Mouse (Mus musculus) heart, postnatal 0 days (tissue): Measurements from ENCODE around the gene Wscd1. TPM values are rescaled to one million over a fixed set of nuclear protein-coding genes. Genes with fewer than 3 reads are reported as not detected.

Experiments
- ATAC-seq: fragments of 200-750 bp; cut with Nextera tagmentation; 2 replicates; pipeline ENCODE4 v1.8.0; 2017; ENCODE audit warnings: low read depth, moderate number of reproducible peaks, moderate library complexity; ENCODE audit not compliant: insufficient read depth
- DNase-seq: peaks from one replicate; pipeline ENCODE4 v3.0.0-alpha.2; 2016; ENCODE audit warnings: low spot score
- H3K27ac ChIP-seq: fragments of 300-500 bp; sonication (generic); 2 replicates; pipeline ENCODE4 v1.5.1; 2014; ENCODE audit warnings: low read depth, mild to moderate bottlenecking
- H3K27me3 ChIP-seq: fragments of 300-500 bp; sonication (generic); 2 replicates; pipeline ENCODE4 v1.6.1; 2014; ENCODE audit warnings: low read length, mixed read lengths; ENCODE audit not compliant: control insufficient read depth, insufficient read depth
- H3K36me3 ChIP-seq: fragments of 300-500 bp; sonication (generic); replicated peaks from 2 replicates; pipeline ENCODE4 v1.6.1; 2014; ENCODE audit warnings: low read length, mixed read lengths; ENCODE audit not compliant: control insufficient read depth, insufficient read depth
- H3K4me1 ChIP-seq: fragments of 300-500 bp; sonication (generic); 2 replicates; pipeline ENCODE4 v1.6.1; 2014; ENCODE audit warnings: antibody characterized with exemption; ENCODE audit not compliant: control insufficient read depth, insufficient read depth
- H3K4me2 ChIP-seq: fragments of 300-500 bp; sonication (generic); 2 replicates; pipeline ENCODE4 v1.6.1; 2014; ENCODE audit warnings: low read depth, mild to moderate bottlenecking, low read length, moderate library complexity
- H3K4me3 ChIP-seq: fragments of 300-500 bp; sonication (generic); 2 replicates; pipeline ENCODE4 v1.5.1; 2014; ENCODE audit warnings: low read depth, low read length
- H3K9ac ChIP-seq: fragments of 300-500 bp; sonication (generic); replicated peaks from 2 replicates; pipeline ENCODE4 v1.6.1; 2014; ENCODE audit warnings: low read depth, low read length, mixed read lengths
- H3K9me3 ChIP-seq: fragments of 300-500 bp; sonication (generic); replicated peaks from 2 replicates; pipeline ENCODE4 v1.6.1; 2016; ENCODE audit warnings: low read length; ENCODE audit not compliant: control insufficient read depth
- CTCF ChIP-seq: IDR thresholded peaks from 2 replicates; pipeline ENCODE4 v1.5.1; 2016; ENCODE audit warnings: antibody characterized with exemption, control low read depth, low read depth
- EP300 ChIP-seq: IDR thresholded peaks from 2 replicates; pipeline ENCODE4 v1.6.1; 2016; ENCODE audit warnings: antibody characterized with exemption, low read depth
- WGBS: fragments of 180-500 bp; shearing (Covaris S2); extraction: QIAGEN DNeasy Blood & Tissue Kit; methylation state at CpG from one replicate; pipeline ENCODE4 v1.1.7; 2014; 5-methylcytosine and 5-hydroxymethylcytosine counted together
- polyA plus RNA-seq: library from polyadenylated mRNA; unstranded; fragments of >200 nt; fragmentation: Nextera tagmentation; extraction: Ambion mirVana; gene quantifications from 2 replicates; pipeline ENCODE4 v1.2.1, GENCODE M21; 2015
- total RNA-seq: library from RNA; depleted of rRNA; stranded (reverse); fragments of >200 nt; gene quantifications from 2 replicates; pipeline ENCODE4 v1.2.3, GENCODE M21; 2014; ENCODE audit warnings: low replicate concordance

Gene Wscd1
- total and polyA plus RNA-seq, 2 experiments from 2014 or later: 4.3 to 25.0 TPM

GRCm38 (mm10) chr11:71755115-71755514 lies 5.4 kb downstream of the Wscd1 start:
- no peak for DNase-seq
- peaks cover 30% of the 10 kb centered on the region for H3K27me3 ChIP-seq
- no peaks in the 10 kb centered on the region for H3K9me3 ChIP-seq
- no peak for ATAC-seq
- H3K36me3 ChIP-seq: no peaks in the 10 kb centered on the region
- H3K4me2 ChIP-seq: no peak overlapping the region
- no peak for TF ChIP-seq EP300
- no peak for TF ChIP-seq CTCF
- no peak overlapping the region for H3K4me3 ChIP-seq
- no peak overlapping the region for H3K9ac ChIP-seq
- 59% methylated on average over 2 of the region's 2 CpGs for WGBS
- no peaks in the 10 kb centered on the region for H3K4me1 ChIP-seq
- no peak overlapping the region for H3K27ac ChIP-seq

DNA sequence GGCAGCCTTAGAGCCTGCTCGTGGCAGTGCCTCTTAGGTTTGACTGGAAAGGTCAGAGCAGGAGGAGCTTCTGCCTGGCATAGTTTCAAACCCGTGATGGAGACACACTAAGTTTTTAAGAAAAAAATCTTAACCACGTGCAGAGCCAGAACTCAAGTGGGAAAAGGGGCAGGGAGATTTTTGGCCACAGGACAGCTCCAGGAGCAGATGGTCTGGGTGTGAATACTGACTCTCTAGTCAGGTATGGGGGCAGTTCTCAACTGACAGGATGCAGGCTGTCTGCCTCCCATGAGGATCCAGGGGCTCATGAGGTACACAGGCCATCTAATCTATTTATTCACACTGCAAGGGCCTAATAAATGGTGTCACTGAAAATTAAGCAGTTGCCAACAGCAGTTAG lies 6.6 kb downstream of the Wscd1 start:
- H3K4me2 ChIP-seq: no peak overlapping the region
- TF ChIP-seq EP300: no peak

DNA sequence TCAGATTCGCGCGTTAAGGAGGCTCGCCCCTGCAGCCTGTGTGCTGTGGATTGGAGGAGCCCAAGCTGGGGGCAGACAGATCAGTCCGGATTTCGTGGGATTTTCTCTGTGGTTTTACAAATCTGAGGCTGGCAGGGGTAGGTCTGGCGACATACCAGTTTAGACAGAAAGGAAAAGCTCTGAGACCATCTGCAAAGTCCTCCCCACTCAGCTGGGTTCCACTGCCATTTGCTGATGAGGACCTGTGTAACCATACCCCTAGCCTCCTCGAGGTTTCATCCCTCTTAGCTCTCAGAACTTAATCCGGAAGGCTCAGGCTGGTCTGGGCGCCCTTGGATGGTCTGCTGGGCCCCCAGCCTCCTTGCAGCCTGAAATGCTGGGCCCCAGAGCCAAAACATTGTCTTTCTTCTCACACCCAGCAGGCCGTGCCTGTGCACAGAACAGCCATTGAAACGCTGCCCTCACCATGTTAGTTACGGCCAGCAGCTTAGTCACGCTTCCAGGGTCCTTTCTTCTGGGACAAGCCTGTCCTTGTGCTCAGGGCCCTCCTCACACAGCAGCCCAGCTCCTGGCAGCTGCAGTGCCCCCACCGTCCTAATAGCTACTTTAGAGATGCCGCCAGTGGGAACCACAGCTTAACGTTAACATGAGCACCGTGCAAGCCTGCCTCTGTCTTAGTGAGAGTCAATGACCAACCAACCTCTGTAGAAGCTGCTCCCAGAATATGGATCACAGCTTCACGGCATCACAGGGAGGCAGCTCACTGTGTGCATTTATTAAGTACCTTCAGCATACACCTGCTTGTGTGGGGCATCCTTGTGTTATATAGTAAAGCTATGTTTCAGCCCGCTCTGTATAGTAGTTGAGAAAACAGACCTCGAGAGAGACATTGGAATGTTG lies 8.7 kb downstream of the Wscd1 start:
- no peak for ATAC-seq
- no peaks in the 10 kb centered on the region for H3K27me3 ChIP-seq
- no peak overlapping the region for H3K4me2 ChIP-seq
- no peaks in the 10 kb centered on the region for H3K36me3 ChIP-seq
- no peak overlapping the region for H3K4me3 ChIP-seq
- H3K9me3 ChIP-seq: no peaks in the 10 kb centered on the region
- no peak overlapping the region for H3K27ac ChIP-seq
- 51% methylated on average over 21 of the region's 21 CpGs for WGBS
- H3K4me1 ChIP-seq: no peaks in the 10 kb centered on the region
- TF ChIP-seq CTCF: no peak
- no peak for TF ChIP-seq EP300
- no peak for DNase-seq
- no peak overlapping the region for H3K9ac ChIP-seq

More for the DNA sequence above, 6.6 kb downstream of the Wscd1 start:
- Histone ChIP-seq H3K9me3 (no peaks in the 10 kb centered on the region), H3K27me3 (peaks cover 18% of the 10 kb centered on the region), H3K36me3 (no peaks in the 10 kb centered on the region), H3K4me3 (no peak overlapping the region), H3K4me1 (no peaks in the 10 kb centered on the region), H3K27ac (no peak overlapping the region), H3K9ac (no peak overlapping the region)
- DNase-seq: no peak
- ATAC-seq: no peak
- WGBS: 34% methylated on average over 3 of the region's 3 CpGs

DNA sequence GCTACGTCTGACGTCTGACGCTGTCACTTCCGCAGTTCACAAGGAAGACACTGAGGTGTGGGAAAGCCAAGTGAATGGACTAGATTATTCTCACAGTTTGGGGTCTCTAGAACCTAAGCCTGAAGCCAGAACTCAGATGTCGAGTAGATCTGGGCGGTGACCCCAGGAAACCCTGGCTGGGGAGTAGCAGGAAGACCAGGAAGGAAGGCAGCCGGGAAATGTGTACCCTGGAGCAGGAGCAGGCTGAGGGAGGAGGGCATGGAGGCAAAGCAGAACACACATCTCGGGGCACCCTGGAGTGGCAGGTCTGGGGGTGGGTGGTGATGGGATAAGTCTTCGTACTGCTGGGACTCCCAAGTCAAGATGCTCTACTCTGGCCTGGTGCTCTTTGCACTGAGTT lies 11.3 kb downstream of the Wscd1 start:
- TF ChIP-seq CTCF (no peak), EP300 (no peak)
- Histone ChIP-seq H3K4me1 (no peaks in the 10 kb centered on the region), H3K4me3 (no peak overlapping the region), H3K27ac (no peak overlapping the region), H3K4me2 (no peak overlapping the region), H3K9ac (no peak overlapping the region), H3K9me3 (no peaks in the 10 kb centered on the region), H3K27me3 (no peaks in the 10 kb centered on the region), H3K36me3 (no peaks in the 10 kb centered on the region)
- WGBS: 61% methylated on average over 9 of the region's 9 CpGs
- ATAC-seq: no peak
- DNase-seq: no peak

DNA sequence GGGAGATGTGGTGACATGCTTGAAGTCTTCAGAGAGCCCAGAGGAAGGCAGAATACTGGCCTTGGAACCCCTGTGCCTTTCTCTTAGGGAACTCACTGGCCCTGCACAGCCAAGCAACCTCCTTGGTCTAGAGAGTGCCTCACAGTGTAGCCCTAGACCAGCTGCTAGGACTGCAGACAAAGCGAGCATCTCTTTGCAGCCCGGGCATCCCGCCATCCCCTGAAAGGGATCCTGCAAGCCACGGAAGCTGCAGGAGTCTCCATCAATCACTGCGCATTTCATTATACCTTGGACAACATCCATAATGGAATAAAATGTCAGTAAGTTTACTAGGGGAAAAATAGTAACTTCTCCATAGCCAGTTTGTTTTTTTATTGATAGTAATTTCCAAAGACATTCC lies 13.4 kb downstream of the Wscd1 start:
- H3K27ac ChIP-seq: no peak overlapping the region
- no peak for DNase-seq
- H3K36me3 ChIP-seq: no peaks in the 10 kb centered on the region
- ATAC-seq: no peak
- 54% methylated on average over 5 of the region's 5 CpGs for WGBS
- H3K27me3 ChIP-seq: no peaks in the 10 kb centered on the region
- no peak for TF ChIP-seq EP300
- no peak for TF ChIP-seq CTCF
- H3K9me3 ChIP-seq: no peaks in the 10 kb centered on the region
- no peak overlapping the region for H3K9ac ChIP-seq
- H3K4me1 ChIP-seq: no peaks in the 10 kb centered on the region
- no peak overlapping the region for H3K4me2 ChIP-seq
- no peak overlapping the region for H3K4me3 ChIP-seq
